Mouse (Mus musculus): ENCODE results near the gene Purb.

Gene Purb

GRCm38 (mm10) chr11:6475867-6476484 lies at the start of gene Purb:
Gene Purb (minus strand): TSS chr11:6475917.
- CTCF ChIA-PET = interaction anchor here (1.7 kb wide), 1 partner anchor 10 kb away, joined by 11 read pairs; no protein-coding TSS in a partner anchor

- CTCF ChIA-PET = interaction anchor here (0.6 to 1.2 kb wide), 3 partner anchors 50 to 240 kb away, joined by 3 to 6 read pairs (median 5); no protein-coding TSS in a partner anchor
Observed at GRCm38 (mm10) chr11:6525241-6525640, 49.5 kb upstream of the Purb start.

GRCm38 (mm10) chr11:6524880-6525238 lies 49.1 kb upstream of the Purb start:
- CTCF ChIA-PET = interaction anchor here (0.6 to 1.2 kb wide), 3 partner anchors 50 to 240 kb away, joined by 3 to 6 read pairs (median 5); no protein-coding TSS in a partner anchor

GRCm38 (mm10) chr11:6524165-6524879 lies 48.6 kb upstream of the Purb start:
- CTCF ChIA-PET = interaction anchor here (0.6 to 1.2 kb wide), 4 partner anchors 49 to 104 kb away, joined by 4 to 14 read pairs (median 8); no protein-coding TSS in a partner anchor

GRCm38 (mm10) chr11:6523662-6524088 lies 48.0 kb upstream of the Purb start:
- CTCF ChIA-PET = interaction anchor here (0.6 to 0.9 kb wide), 3 partner anchors 47 to 96 kb away, joined by 3 to 14 read pairs (median 10); no protein-coding TSS in a partner anchor

GRCm38 (mm10) chr11:6522782-6523525 lies 47.2 kb upstream of the Purb start:
- CTCF ChIA-PET = interaction anchor here (0.9 kb wide), 2 partner anchors 46 to 49 kb away, joined by 3 read pairs; no protein-coding TSS in a partner anchor

GRCm38 (mm10) chr11:6520507-6521173 lies 44.9 kb upstream of the Purb start, which contains the start of gene Myo1g:
Gene Myo1g (minus strand): TSS chr11:6520965.
- CTCF ChIA-PET = no interaction called here

- CTCF ChIA-PET = no interaction called here
Observed at GRCm38 (mm10) chr11:6519491-6520033, 43.8 kb upstream of the Purb start.

- CTCF ChIA-PET = interaction anchor here (0.5 kb wide), 1 partner anchor 38 kb away, joined by 3 read pairs; no protein-coding TSS in a partner anchor
Observed at GRCm38 (mm10) chr11:6514837-6515236, 39.1 kb upstream of the Purb start.

GRCm38 (mm10) chr11:6508269-6508876 lies 32.7 kb upstream of the Purb start:
- CTCF ChIA-PET = no interaction called here

- CTCF ChIA-PET = no interaction called here
Observed at GRCm38 (mm10) chr11:6506516-6506915, 30.8 kb upstream of the Purb start.

- CTCF ChIA-PET = interaction anchor here (1.2 kb wide), 1 partner anchor 22 kb away, joined by 3 read pairs; no protein-coding TSS in a partner anchor
Observed at GRCm38 (mm10) chr11:6504689-6505088, 29.0 kb upstream of the Purb start.

- CTCF ChIA-PET = interaction anchor here (1.2 kb wide), 1 partner anchor 22 kb away, joined by 3 read pairs; no protein-coding TSS in a partner anchor
Observed at GRCm38 (mm10) chr11:6504226-6504625, 28.5 kb upstream of the Purb start.

- CTCF ChIA-PET = no interaction called here
Observed at GRCm38 (mm10) chr11:6502506-6502905, 26.8 kb upstream of the Purb start.

GRCm38 (mm10) chr11:6497311-6497948 lies 21.7 kb upstream of the Purb start:
- CTCF ChIA-PET = interaction anchor here (0.7 kb wide), 1 partner anchor 33 kb away, joined by 4 read pairs; no protein-coding TSS in a partner anchor

GRCm38 (mm10) chr11:6489691-6490503 lies 14.2 kb upstream of the Purb start:
- CTCF ChIA-PET = interaction anchor here (0.6 to 1.5 kb wide), 3 partner anchors 26 to 48 kb away, joined by 5 to 11 read pairs (median 7); no protein-coding TSS in a partner anchor

GRCm38 (mm10) chr11:6489257-6489656 lies 13.5 kb upstream of the Purb start:
- CTCF ChIA-PET = interaction anchor here (0.6 to 1.5 kb wide), 2 partner anchors 26 to 181 kb away, joined by 3 to 7 read pairs; no protein-coding TSS in a partner anchor

GRCm38 (mm10) chr11:6488041-6488684 lies 12.4 kb upstream of the Purb start:
- CTCF ChIA-PET = no interaction called here

All from spleen, embryonic (tissue).